Mouse (Mus musculus) MN1 (cell line): ENCODE data around the gene Arl16.

ENCODE experiments used
- DNase-seq: peaks from one replicate; pipeline ENCODE4 v3.0.0-alpha.2; 2016; ENCODE audit warnings: low spot score

Arl16 gene

DNA sequence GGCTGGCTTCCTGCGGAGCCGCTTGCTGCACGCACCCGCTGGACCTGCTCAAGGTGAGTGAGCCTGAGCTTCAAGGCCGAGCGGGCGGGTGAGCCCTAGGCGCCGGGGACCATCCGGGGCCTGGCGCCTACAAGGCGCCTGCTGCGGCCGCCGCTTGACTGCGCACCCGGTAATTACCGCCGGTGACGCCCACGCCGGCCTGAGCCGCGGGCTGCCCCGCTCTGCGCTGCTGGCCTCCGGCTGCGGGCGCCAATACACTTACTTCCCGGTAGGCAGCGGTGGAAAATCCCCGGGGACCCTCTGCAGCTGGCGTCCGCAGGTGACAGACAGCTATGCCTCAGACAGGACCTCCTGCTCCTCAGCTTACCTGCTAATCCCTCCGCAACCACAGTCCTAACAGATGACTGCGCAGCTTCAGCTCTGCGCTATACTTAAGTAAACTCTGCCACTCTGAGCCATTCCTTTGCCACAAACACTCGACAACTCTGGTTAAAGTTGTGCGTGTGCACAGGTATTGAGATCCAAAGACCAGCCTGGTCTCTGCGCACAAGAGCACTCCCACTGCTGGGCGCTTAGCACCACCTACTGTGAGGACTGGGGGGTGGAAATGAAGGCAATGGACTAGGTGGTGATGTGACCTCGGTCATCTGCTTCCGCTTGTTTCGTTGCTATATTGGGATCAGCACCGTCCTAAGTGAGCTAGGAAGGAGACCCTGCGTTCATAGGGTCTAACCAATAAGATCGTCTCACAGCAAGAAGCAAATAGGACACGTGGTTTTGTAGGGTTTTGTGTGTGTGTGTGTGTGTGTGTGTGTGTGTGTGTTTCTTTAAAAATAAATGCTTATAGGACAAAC, 24.8 kb upstream of the Arl16 start:
- DNase-seq, result peak; percentile 74

DNA sequence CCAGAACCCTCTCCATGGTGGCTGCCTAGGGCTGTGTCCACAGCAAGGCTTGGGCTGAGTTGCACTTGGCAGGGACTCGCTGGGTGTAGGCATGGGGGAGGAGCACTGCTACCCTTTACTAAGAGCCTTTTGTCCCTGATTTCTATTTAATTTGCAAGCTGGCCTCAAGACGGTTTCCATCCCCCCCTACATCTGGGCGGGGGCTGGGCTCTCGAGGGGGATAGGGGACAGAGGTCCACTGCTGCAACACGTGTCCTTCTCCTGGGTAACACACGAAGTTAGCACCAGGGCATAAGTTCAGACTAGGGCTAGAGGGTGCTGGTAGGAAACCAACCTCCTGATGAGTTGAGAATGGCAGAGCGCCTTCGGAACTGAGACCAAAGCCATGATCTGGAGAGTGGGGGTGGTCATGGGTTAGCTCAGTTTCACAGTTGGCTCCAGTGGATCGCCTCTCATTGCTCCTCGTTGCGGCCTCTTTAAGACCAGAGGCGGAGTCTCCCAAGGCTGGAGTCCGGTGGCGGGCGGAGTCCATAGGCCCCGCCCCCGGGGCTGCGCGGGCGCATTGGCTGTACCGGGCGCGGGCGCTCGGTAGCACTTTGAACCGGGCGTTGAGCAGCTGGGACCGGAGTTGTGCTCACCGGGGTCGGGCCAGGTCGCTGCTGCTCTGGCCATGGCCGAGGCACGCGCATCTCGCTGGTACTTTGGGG, 24.1 kb upstream of the Arl16 start, which contains the start of gene Slc25a10:
Gene Slc25a10 (plus strand): TSS at position 524 of the 707 bp plus-strand sequence.
- peak; percentile 95 for DNase-seq

GRCm38 (mm10) chr11:120490291-120491046, 23.1 kb upstream of the Arl16 start:
- peak; percentile 23 for DNase-seq

GRCm38 (mm10) chr11:120489054-120489761, 21.8 kb upstream of the Arl16 start:
- peak; percentile 91 for DNase-seq

DNA sequence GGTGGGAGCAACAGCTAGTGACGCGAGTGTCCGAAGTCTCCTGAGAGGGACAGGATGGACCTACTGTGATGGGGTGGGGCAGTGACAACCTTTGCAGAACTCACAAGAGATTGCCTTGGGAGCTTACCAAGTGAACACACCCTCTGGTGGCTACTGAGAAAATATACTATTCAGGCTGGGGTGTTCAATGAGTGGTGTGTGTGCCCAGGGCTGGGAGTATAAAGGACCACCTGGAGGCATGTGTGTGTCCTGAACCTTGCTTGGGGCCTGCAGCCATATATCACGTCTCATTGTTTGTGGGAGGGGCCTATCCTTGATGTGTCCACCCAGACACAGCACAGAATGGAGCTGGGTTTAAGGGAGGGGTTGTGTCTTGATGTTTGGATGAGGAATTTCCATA, 21.1 kb upstream of the Arl16 start:
- peak; percentile 50 for DNase-seq

GRCm38 (mm10) chr11:120485251-120485650, 17.8 kb upstream of the Arl16 start:
- DNase-seq, result no peak

DNA sequence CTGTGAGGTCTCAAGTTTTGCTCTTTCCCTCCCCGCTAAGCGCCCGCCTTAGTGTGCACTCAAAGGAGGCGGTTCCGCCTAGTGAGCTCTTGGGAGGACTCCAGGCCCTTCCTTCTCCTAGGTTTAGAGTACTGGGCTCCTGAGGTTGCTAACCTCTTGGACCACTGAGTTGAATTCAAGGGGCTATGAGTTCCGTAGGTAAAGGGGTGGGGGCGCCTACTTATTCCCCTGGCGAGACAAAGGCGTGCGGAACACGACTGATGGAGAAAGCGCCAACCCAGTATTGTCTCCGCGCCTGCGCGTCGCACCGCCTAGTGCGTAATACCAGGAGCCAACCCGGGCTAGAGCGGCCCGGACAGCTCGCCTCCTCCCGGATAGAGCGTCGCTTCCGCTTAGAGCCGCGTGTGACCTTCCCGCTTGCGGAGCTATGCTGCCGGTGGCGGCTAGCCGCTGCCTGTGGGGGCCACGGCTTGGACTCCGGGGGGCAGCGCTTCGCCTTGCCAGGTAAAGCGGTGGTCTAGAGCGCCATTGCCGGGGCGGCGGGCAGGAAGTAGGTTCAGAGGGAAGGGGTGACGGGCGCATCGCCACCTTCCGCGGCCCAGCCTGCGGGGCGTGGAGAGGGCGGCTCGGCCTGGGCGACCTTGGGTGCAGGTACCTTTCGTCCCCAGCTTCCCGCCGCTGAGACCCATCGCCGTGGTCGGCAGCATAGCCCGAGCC, 17.0 kb upstream of the Arl16 start, which contains the start of gene Mrpl12:
Gene Mrpl12 (plus strand): TSS at position 349 of the 717 bp plus-strand sequence.
- peak; percentile 97 for DNase-seq

GRCm38 (mm10) chr11:120483448-120483934, 16.1 kb upstream of the Arl16 start:
- DNase-seq, result no peak

GRCm38 (mm10) chr11:120472052-120472451, 4.6 kb upstream of the Arl16 start:
- no peak for DNase-seq

GRCm38 (mm10) chr11:120467736-120468092, 307 bp upstream of the Arl16 start:
- DNase-seq, result no peak

DNA sequence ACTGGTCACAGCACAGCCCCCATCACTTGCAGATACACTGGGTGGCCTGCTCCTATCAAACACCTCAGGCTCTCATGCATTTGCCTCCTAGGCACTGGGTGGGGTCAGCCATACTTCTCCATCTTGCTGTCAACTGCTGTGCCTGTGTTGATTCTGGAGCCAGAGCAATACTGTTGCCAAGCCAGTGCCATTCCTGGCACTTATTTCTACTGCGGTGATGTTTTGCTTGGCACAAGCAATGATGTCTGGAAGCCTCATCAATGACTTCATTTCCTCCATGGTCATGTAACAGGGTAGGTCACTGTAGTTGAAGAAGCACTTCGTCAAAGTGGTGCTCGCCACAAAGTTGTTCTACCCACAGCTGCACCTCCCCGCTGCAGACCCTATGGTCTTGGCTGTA, 1.9 kb downstream of the Arl16 start:
- peak; percentile 85 for DNase-seq

- DNase-seq, result no peak
These were observed 3.0 kb downstream of the Arl16 start for GRCm38 (mm10) chr11:120464365-120464764.

GRCm38 (mm10) chr11:120463536-120463935, 3.9 kb downstream of the Arl16 start:
- no peak for DNase-seq

GRCm38 (mm10) chr11:120458847-120459597, 8.4 kb downstream of the Arl16 start:
- peak; percentile 60 for DNase-seq

DNA sequence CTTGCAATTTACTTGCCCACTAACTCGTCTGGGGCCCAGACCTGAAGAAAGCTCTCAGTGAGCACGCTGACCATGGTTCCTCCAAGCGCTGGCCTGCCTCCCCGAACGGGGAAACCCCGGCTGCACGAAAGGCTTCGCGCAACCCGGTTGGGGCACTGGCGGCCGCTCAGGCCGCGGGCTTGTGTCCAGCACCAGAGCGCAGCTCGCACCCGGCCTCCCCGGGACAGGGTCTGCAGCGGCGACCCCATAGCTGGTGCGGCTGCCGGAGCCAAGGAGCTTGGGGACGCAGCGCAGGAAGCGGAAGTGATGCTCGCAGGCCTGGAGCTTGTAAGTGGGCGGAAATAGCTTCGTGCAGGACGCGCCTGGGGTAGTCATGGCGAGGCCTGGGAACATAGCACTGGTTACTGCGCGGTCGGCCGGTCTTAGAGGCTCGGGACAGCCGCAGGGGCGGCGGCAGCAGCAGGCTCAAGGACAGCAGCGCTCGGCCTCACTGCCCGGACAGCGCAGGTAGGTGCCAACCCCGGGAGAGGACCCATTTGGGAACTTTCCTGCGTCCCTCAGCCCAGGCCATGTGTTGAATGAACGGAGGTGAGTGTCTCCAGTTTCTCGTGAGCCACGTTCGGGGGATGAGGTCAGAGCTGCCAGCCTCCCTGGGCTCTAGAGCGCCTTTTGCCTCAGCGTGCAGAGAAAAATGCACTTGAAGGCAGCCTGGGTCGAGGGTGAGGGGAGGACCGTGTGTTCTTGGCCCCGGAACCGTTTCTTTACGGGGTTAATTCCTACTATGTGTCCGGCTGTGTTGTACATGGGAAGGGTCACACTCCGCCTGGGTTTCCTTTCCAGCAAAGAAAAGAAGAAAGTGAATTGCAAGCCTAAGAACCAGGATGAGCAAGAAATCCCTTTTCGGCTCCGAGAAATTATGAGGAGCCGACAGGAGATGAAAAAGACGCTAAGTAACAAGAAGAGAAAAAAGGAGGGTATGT, 9.3 kb downstream of the Arl16 start, which contains the start of the genes Oxld1 and Ccdc137:
Gene Oxld1 (minus strand): TSS at position 297 of the 980 bp plus-strand sequence.
Gene Ccdc137 (plus strand): TSS at position 344 of the 980 bp plus-strand sequence.
- peak; percentile 90 for DNase-seq

GRCm38 (mm10) chr11:120457370-120457769, 10.0 kb downstream of the Arl16 start:
- DNase-seq, result no peak

GRCm38 (mm10) chr11:120455413-120455812, 12.0 kb downstream of the Arl16 start:
- DNase-seq, result no peak

- no peak for DNase-seq
These were observed 12.4 kb downstream of the Arl16 start for GRCm38 (mm10) chr11:120454965-120455364.

- no peak for DNase-seq
These were observed 14.1 kb downstream of the Arl16 start, which contains the start of gene Pde6g for GRCm38 (mm10) chr11:120453306-120453705. TSS of gene Pde6g (minus strand) at chr11:120453500.
